Mouse (Mus musculus) Patski (cell line): ENCODE measurements around the gene Slc7a11. TPM values are rescaled to one million over a fixed set of nuclear protein-coding genes. Genes with fewer than 3 reads are reported as not detected.

Experiments
- ATAC-seq: fragments of 100-300 bp; one replicate; pipeline ENCODE4 v1.8.0; 2021
- CTCF ChIA-PET: fragments of 350-600 bp; sonication (Branson Sonifier 250); formaldehyde crosslinking; loops from one replicate; lab custom pipeline; 2022; ENCODE audit warnings: inconsistent platforms; lab: Charles Lee
- POLR2A ChIA-PET: fragments of 350-600 bp; sonication (Branson Sonifier 250); formaldehyde crosslinking; loops from one replicate; lab custom pipeline; 2022; ENCODE audit warnings: antibody characterized with exemption, inconsistent platforms; lab: Charles Lee
- DNase-seq: peaks from one replicate; pipeline ENCODE4 v3.0.0-alpha.2; 2011; ENCODE audit warnings: low read depth, low spot score
- H3K27me3 ChIP-seq: fragments of 371-371 bp; one replicate; pipeline ENCODE4 v1.5.1; 2021
- CTCF ChIP-seq: fragments of 100-300 bp; IDR thresholded peaks from one replicate; pipeline ENCODE4 v1.5.1; 2021
- in situ Hi-C: fragments of 300-500 bp; cut with MboI; formaldehyde crosslinking; loops from 3 replicates; pipeline ENCODE4 v1.11.1; 2018; ENCODE audit warnings: low pct_unique_long_range_greater_than_20kb, mixed read lengths
- polyA plus RNA-seq: library from polyadenylated mRNA; unstranded; gene quantifications from one replicate; pipeline ENCODE4 v1.2.3, GENCODE M21; 2021

Slc7a11 gene
- polyA plus RNA-seq, 1 experiment from 2014 or later, result 1.2 TPM

- in situ Hi-C loops, result no loop called here
These were observed 469.4 kb downstream of the Slc7a11 start for GRCm38 (mm10) chr3:49973994-49974393.

GRCm38 (mm10) chr3:49965569-49965968, 477.8 kb downstream of the Slc7a11 start:
- ChIA-PET CTCF (no interaction called here), POLR2A (interaction anchor here (0.8 kb wide), 1 partner anchor 8 kb away, joined by 4 read pairs; no protein-coding TSS in a partner anchor)
- no peaks in the 10 kb centered on the region for H3K27me3 ChIP-seq
- no peak for DNase-seq
- no peak for TF ChIP-seq CTCF
- in situ Hi-C loops, result no loop called here
- no peak for ATAC-seq

More at GRCm38 (mm10) chr3:49973994-49974393, 469.4 kb downstream of the Slc7a11 start:
- CTCF ChIA-PET, result no interaction called here
- DNase-seq (no peak), ATAC-seq (no peak)
- no peaks in the 10 kb centered on the region for H3K27me3 ChIP-seq
- POLR2A ChIA-PET, result interaction anchor here (1.4 kb wide), 1 partner anchor 8 kb away, joined by 4 read pairs; no protein-coding TSS in a partner anchor
- no peak for TF ChIP-seq CTCF

GRCm38 (mm10) chr3:49960581-49960980, 482.8 kb downstream of the Slc7a11 start:
- H3K27me3 ChIP-seq, result no peaks in the 10 kb centered on the region
- no peak for TF ChIP-seq CTCF
- POLR2A ChIA-PET, result no interaction called here
- DNase-seq (no peak), ATAC-seq (no peak)
- CTCF ChIA-PET, result no interaction called here
- in situ Hi-C loops, result no loop called here

- no peak for ATAC-seq
- POLR2A ChIA-PET, result no interaction called here
These were observed 496.6 kb downstream of the Slc7a11 start for GRCm38 (mm10) chr3:49946845-49947244.

GRCm38 (mm10) chr3:49944783-49945182, 498.6 kb downstream of the Slc7a11 start:
- DNase-seq (no peak), ATAC-seq (no peak)
- in situ Hi-C loops, result no loop called here
- CTCF ChIA-PET, result interaction anchor here (1.0 to 3.8 kb wide), 4 partner anchors 9 to 76 kb away, joined by 3 to 11 read pairs (median 3); no protein-coding TSS in a partner anchor
- no peak for TF ChIP-seq CTCF
- POLR2A ChIA-PET, result no interaction called here
- no peaks in the 10 kb centered on the region for H3K27me3 ChIP-seq

More at GRCm38 (mm10) chr3:49946845-49947244, 496.6 kb downstream of the Slc7a11 start:
- CTCF ChIA-PET, result interaction anchor here (1.1 to 3.8 kb wide), 6 partner anchors 9 to 29 kb away, joined by 3 to 11 read pairs (median 4); no protein-coding TSS in a partner anchor
- H3K27me3 ChIP-seq, result no peaks in the 10 kb centered on the region
- in situ Hi-C loops, result no loop called here
- DNase-seq, result no peak
- no peak for TF ChIP-seq CTCF

- ATAC-seq (no peak), DNase-seq (no peak)
- CTCF ChIA-PET, result interaction anchor here (0.8 to 1.4 kb wide), 3 partner anchors 9 to 140 kb away, joined by 3 to 7 read pairs (median 4); no protein-coding TSS in a partner anchor
- H3K27me3 ChIP-seq, result no peaks in the 10 kb centered on the region
- POLR2A ChIA-PET, result no interaction called here
- no peak for TF ChIP-seq CTCF
- in situ Hi-C loops, result no loop called here
These were observed 505.8 kb downstream of the Slc7a11 start for GRCm38 (mm10) chr3:49937611-49938010.

- ChIA-PET POLR2A (no interaction called here), CTCF (interaction anchor here (1.1 to 2.8 kb wide), 3 partner anchors 8 to 20 kb away, joined by 4 to 7 read pairs (median 5); no protein-coding TSS in a partner anchor)
- DNase-seq (no peak), ATAC-seq (peak; percentile 3)
- in situ Hi-C loops, result no loop called here
- H3K27me3 ChIP-seq, result no peaks in the 10 kb centered on the region
- no peak for TF ChIP-seq CTCF
These were observed 513.9 kb downstream of the Slc7a11 start for GRCm38 (mm10) chr3:49929496-49929895.

- ATAC-seq, result peak; percentile 100
- no peak for TF ChIP-seq CTCF
- CTCF ChIA-PET, result interaction anchor here (1.1 to 2.8 kb wide), 3 partner anchors 9 to 19 kb away, joined by 4 to 7 read pairs (median 5); no protein-coding TSS in a partner anchor
- POLR2A ChIA-PET, result interaction anchor here (0.7 kb wide), 1 partner anchor 172 kb away, joined by 3 read pairs; the partner anchor contains the start of gene Pcdh18
- H3K27me3 ChIP-seq, result no peaks in the 10 kb centered on the region
- peak; percentile 67 for DNase-seq
- in situ Hi-C loops, result no loop called here
These were observed 514.7 kb downstream of the Slc7a11 start for GRCm38 (mm10) chr3:49928509-49929263.

- ChIA-PET POLR2A (no interaction called here), CTCF (no interaction called here)
- no peak for TF ChIP-seq CTCF
- DNase-seq (no peak), ATAC-seq (no peak)
- in situ Hi-C loops, result no loop called here
- no peaks in the 10 kb centered on the region for H3K27me3 ChIP-seq
These were observed 529.5 kb downstream of the Slc7a11 start for GRCm38 (mm10) chr3:49913929-49914328.

- TF ChIP-seq CTCF, result no peak
- CTCF ChIA-PET, result interaction anchor here (0.9 kb wide), 1 partner anchor 11 kb away, joined by 3 read pairs; no protein-coding TSS in a partner anchor
- peak; percentile 41 for DNase-seq
These were observed 532.5 kb downstream of the Slc7a11 start for GRCm38 (mm10) chr3:49910922-49911321.

More at GRCm38 (mm10) chr3:49910922-49911321, 532.5 kb downstream of the Slc7a11 start:
- POLR2A ChIA-PET, result no interaction called here
- in situ Hi-C loops, result no loop called here
- peak; percentile 99 for ATAC-seq
- H3K27me3 ChIP-seq, result no peaks in the 10 kb centered on the region
